Mouse (Mus musculus) gastrocnemius, adult 2 months (tissue): ENCODE measurements at regions not wholly inside any gene's neighbourhood (a gene's known extent, or its start where the extent isn't known, plus 50 kb on each side); places are given as distances from the start of the nearest gene placed in this dataset.
A peak's percentile ranks its signal among the peaks of the same experiment; 100 is the strongest.

Source experiments
- DNase-seq: peaks from one replicate; pipeline ENCODE4 v3.0.0; 2022
- H3K27ac ChIP-seq: fragments of 200-600 bp; 2 replicates; pipeline ENCODE4 v1.8.1; 2022; ENCODE audit warnings: mild to moderate bottlenecking
- H3K4me3 ChIP-seq: fragments of 200-600 bp; 2 replicates; pipeline ENCODE4 v1.8.1; 2022; ENCODE audit warnings: mild to moderate bottlenecking, moderate library complexity
- CTCF ChIP-seq: fragments of 200-600 bp; IDR thresholded peaks from 2 replicates; pipeline ENCODE4 v1.8.1; 2022; ENCODE audit warnings: antibody characterized with exemption, mild to moderate bottlenecking, moderate library complexity
- intact Hi-C: fragments of 180-260 bp; cut with DNase I; formaldehyde crosslinking; loops from one replicate; pipeline ENCODE4 v1.15.1; 2025

DNA sequence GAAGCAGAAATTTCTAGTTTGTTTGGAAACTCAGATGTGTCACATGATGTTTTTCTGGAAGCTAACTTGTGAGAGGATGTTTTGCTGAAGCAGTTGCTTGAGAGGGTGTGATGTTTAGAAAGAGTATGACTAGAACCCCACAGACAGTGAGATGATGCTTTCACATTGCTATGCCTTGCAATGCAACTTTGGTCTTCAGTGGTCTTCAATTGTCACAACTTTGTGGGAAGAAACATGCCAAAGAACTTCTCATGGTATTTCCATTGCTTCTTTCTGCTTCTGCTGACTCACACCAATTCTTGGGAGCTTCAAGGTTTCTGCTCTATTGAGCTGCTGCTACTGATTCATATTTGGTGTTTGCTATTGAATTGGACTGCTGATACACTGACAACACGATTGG lies 365.3 kb upstream of the Tmem229a start:
- DNase-seq: no peak
- Histone ChIP-seq H3K4me3 (no peak overlapping the region), H3K27ac (no peak overlapping the region)
- TF ChIP-seq CTCF: no peak
- intact Hi-C loops: no loop called here

DNA sequence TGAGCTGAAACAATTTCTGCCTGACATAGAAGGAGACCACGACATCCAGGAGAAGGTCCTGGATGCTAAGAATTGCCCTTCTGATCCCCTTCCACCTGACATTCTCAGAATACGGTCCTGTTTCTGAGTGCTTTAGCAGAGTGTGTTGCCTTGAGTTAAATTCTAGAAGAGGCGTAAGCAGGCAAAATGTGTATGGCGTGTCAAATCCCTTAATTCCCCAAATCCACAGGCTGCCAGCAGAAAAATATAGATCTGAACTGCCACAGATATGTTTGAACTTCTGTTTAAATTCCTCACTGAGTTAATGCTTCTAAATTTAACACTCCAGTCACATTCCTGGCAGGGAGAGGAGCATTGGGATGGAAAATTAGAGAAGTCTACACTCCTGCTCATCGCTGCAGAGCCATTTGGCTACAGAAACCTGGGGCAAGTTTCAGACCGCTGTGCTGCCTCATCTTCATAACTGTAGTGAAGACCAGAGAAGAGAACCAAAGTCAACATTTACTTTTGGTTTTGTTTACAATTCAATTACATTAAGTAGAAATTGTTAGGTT lies 364.3 kb upstream of the Tmem229a start:
- no peak for TF ChIP-seq CTCF
- H3K27ac ChIP-seq: no peak overlapping the region
- H3K4me3 ChIP-seq: no peak overlapping the region
- DNase-seq: no peak
- intact Hi-C loops: no loop called here

DNA sequence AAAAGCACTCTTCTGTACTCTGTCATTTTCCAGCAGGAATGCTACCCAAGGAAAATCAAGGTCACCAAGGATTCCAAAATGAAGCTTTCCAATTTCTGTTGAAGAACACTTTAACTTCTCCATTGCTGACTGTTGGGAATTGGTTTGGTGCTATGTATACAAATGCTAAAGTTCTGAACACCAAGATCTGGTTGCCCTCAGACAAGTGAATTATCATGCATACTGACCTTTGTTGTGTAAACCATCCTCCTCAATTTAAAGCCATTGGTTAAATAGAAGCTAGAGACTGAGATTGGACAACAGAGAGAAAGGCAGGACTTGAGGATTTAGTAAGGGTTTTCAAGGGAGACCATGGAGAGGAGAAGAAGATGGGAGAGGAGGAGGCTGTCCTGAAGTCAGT lies 351.4 kb upstream of the Tmem229a start:
- H3K27ac ChIP-seq: no peak overlapping the region
- H3K4me3 ChIP-seq: no peak overlapping the region
- intact Hi-C loops: no loop called here
- DNase-seq: no peak
- TF ChIP-seq CTCF: no peak

DNA sequence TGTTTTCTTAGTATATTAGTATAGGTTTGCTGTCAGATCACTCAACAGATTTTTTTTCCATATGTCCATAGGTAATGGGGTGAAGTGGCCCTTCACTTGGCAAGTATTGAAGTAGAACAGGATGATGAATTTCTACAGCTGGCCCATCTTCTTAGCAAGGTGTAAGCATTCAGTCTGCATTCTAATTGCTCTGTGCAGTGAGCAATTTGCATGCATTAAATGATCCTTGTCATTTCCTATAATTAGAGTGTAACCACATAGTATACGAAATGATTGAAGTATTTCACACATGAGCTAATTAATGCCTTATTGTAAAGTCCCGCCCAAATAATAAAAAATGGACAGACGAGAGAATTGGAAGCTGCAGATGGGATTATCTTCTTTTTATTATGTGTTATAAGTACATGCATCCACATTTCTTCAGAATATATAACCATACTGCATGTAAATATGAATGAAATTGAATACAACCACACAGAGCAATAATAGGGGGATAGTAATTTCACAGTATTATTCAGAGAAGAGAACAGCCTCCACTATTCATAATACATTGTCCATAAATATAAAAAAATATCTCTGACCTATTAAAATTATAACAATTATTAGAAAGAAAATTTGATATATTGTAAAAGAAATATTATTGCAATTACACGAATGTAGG lies 348.9 kb upstream of the Tmem229a start:
- no peak for DNase-seq
- no peak overlapping the region for H3K4me3 ChIP-seq
- intact Hi-C loops: no loop called here
- TF ChIP-seq CTCF: no peak
- no peak overlapping the region for H3K27ac ChIP-seq

DNA sequence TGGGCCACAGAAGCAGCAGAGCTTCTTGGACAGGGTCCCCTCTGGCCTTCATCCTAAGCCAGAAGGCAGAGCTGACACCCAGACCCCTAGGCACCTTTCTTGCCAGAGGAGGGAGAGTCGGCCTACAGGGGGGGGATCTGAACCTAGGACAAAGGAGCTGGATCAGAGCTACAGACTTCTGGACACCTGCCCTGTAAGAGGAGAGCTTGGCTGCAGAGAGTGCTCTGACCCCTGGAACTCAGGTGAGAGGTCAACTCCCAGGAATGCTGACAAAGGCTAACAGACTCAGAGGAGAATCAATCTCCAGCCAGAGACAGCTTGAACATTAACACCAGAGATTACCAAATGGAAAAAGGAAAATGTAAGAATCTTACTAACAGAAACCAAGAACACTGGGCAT lies 335.5 kb upstream of the Tmem229a start:
- intact Hi-C loops: no loop called here
- Histone ChIP-seq H3K4me3 (no peak overlapping the region), H3K27ac (no peak overlapping the region)
- TF ChIP-seq CTCF: no peak
- DNase-seq: no peak

DNA sequence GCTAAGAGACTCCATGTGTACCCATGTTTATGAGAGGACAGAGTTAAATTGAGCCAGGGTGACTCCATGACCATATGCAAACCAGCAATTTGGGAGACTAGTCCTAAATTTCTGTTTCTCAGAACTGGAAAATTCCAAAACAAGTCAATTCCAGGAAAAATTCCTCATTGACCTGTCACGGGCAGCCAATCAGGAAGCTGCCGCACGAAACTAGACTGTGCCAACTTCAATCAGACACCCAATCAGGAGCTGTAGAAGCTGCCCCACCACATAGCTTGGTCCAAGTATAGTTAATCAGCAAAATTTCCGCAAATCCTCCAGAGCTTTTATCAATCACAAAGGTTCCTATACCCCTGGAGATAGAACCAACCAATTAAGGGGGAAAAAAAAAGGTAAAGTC lies 331.5 kb upstream of the Tmem229a start:
- intact Hi-C loops: no loop called here
- no peak for TF ChIP-seq CTCF
- no peak for DNase-seq
- H3K4me3 ChIP-seq: no peak overlapping the region
- H3K27ac ChIP-seq: no peak overlapping the region

DNA sequence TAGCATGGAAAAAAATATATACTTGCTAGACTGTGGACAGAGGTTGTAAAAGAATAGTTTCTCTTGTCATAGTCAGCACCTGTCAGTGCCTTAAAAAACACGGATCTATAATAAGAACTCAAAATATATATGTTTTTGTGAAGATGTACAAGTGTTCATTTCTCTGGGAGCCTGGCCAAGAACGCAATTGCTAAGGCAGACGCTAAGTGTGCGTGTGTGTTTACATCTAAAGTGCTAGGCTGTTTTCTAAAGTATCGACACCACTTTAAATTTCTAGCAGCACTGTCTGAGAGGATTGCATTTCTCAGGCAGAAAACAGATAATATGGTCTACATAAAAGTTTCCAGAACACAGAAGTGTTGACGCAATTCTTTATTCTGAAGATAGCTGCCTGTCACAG lies 330.2 kb upstream of the Tmem229a start:
- no peak for DNase-seq
- intact Hi-C loops: no loop called here
- no peak overlapping the region for H3K4me3 ChIP-seq
- no peak for TF ChIP-seq CTCF
- no peak overlapping the region for H3K27ac ChIP-seq

DNA sequence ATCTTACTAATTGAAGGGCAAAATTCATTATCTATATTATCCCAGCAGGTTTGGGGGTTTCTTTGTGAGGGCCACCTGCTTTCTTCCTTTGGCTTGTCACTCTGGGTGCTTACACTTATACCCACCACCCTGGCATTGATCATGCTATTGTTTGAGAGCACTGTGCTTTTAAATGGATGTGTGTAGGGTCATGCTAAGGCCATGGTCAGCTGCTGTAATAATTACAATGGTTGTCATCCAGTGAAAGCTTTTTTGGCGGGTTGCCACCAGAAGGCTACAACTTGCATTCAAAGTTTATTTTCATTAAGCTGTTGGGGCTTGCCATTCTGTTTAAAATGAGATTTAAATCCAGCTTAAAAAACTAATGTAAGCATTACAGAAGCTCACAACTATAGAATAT lies 322.4 kb upstream of the Tmem229a start:
- TF ChIP-seq CTCF: no peak
- no peak overlapping the region for H3K27ac ChIP-seq
- intact Hi-C loops: no loop called here
- no peak overlapping the region for H3K4me3 ChIP-seq
- no peak for DNase-seq

DNA sequence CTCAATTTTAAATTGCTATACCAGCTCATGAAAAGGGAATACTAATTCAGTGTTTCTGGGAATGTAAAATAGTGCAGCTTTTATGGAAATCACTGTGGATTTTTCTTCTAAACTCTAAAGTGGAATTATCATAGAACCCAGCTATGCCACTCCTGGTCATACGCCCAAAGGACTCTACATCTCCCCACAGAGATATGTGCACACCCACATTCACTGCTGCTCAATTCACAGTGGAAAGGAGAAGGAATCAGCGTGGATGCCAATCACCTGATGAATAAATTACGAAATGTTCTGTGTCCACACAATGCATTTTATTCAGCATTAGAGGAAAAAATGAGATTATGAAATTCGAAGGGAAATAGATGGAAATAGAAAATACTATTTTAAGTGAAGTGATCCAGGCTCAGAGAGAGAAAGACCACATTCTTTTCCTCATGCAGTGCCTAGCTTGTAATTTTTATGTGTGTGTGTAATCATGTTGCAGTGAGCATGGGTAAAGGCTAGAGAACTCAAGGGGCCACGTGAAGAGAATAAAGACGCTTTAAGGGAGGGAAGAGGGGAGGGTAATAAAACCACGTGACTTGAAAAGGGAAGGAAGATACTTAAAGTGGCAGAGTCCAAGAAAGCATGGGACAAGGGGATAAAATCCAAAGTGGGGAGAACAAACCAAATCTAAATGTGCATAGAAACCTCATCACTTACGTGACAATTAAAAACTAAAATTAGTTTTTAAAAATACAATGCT lies 321.8 kb upstream of the Tmem229a start:
- no peak overlapping the region for H3K27ac ChIP-seq
- no peak for DNase-seq
- intact Hi-C loops: no loop called here
- no peak for TF ChIP-seq CTCF
- H3K4me3 ChIP-seq: no peak overlapping the region

DNA sequence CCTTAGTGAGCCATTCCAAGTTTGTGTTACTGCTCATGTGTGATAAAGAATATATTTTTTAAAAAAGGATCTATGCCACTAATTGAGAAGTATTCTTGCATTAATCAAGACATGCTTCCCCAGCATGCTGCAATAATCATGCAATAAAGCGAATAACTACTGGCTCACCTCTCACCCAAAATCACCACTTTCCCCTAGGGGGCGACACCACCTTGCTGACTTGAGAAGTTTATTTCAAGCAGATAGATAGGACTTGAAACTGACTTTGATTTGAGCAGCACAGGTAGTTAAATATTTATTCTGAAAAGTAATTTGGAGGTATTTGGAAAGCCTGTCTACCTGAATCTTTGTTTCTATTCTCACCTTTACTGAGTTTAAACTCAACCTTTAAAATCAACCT lies 320.1 kb upstream of the Tmem229a start:
- intact Hi-C loops: no loop called here
- Histone ChIP-seq H3K4me3 (no peak overlapping the region), H3K27ac (no peak overlapping the region)
- no peak for DNase-seq
- peak; percentile 28; the same call in 1 of the 2 replicates for TF ChIP-seq CTCF

DNA sequence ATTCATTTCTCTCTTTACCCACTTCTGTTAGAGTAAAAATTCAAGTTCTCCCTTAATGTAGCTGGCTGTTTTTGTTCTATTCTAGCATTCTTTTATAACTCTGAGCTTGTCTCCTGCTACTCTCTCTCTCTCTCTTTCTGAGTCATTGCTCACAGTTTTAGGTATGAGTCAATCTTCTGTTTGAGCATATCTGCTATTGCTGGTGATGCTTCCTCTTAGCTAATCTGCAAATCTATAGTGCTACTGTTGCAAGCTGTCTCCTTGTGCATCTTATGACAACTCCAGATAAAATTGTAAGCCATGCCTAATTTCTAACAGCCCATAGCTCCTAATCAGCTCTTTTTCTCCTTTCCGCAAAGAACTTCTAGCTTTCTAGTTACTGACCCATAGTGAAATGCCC lies 304.5 kb upstream of the Tmem229a start:
- Histone ChIP-seq H3K27ac (no peak overlapping the region), H3K4me3 (no peak overlapping the region)
- intact Hi-C loops: no loop called here
- DNase-seq: no peak
- TF ChIP-seq CTCF: no peak

DNA sequence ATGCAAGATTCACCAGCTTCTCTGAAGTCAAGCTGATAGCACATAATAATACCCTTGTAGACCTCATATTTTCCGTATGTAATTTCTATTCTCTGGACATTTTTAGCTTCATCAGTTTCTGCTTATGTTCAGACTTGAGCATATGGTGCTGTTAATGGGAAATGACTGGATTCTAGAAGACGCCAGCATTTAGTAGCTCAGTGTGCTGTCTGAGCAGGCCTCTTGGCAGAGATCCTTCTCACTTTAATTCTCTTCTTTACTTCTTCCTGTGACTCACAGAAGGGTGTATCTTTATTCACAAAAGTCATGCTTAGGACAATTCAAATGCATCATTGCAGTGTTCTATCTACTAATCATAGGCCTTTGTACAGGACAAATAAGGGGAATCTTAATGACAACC lies 299.7 kb upstream of the Tmem229a start:
- DNase-seq: no peak
- Histone ChIP-seq H3K27ac (no peak overlapping the region), H3K4me3 (no peak overlapping the region)
- TF ChIP-seq CTCF: no peak
- intact Hi-C loops: no loop called here

DNA sequence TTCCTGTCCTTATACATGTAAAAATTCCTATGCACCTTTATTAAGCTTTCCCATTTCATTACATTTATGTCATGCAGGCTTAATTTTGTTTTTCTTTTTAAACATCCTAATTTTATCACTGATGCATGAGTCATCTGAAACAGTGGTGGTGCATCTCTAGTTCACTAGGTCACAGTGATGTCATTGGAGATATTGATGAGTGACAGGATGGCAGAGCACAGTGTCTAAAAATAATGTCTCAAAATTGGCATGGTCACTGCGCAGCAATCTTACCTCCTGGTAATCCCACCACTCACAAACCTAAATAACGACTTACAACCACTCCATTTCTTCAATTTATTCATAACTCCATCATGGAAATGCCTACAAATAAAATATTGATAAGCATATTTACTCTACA lies 280.9 kb upstream of the Tmem229a start:
- DNase-seq: no peak
- no peak overlapping the region for H3K27ac ChIP-seq
- intact Hi-C loops: no loop called here
- no peak overlapping the region for H3K4me3 ChIP-seq
- no peak for TF ChIP-seq CTCF

DNA sequence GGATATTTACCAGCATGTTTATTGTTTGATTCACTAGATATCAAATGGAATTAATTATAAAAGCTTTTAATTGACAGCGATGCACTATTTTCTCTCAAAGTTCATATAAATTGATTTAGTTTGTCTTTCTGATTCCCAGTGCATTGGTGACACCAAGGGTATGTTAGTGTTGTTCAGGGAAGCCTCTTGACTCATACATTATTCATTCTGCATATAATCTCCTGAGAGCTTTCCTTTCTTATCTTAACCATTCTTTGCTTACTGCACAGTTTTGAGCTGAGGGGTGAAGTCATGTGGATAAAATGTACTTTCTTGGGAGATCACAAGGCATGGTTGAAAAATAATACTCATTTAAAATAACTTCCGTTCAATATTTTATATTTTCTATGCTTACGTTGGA lies 280.5 kb upstream of the Tmem229a start:
- intact Hi-C loops: no loop called here
- Histone ChIP-seq H3K4me3 (no peak overlapping the region), H3K27ac (no peak overlapping the region)
- no peak for TF ChIP-seq CTCF
- no peak for DNase-seq
